18 mouse cellular contexts compared by ENCODE assay signal in genomic region chr1:37077266-37077665, GRCm38 (mm10). TPM values are rescaled to one million over a fixed set of nuclear protein-coding genes. Genes with fewer than 3 reads are reported as not detected.
A peak's percentile ranks its signal among the peaks of the same experiment; 100 is the strongest.
DNase-seq lines count a peak whose midpoint lies in the region; ATAC-seq and TF ChIP-seq lines count a peak whose summit lies in the region.
"Had no signal": no experiment of that assay in that cellular context is flagged by ENCODE, and none has a peak within 500 bp of the region (broad histone marks: within the 10 kb centered on the region; RNA-seq: fewer than 3 reads in every experiment).

No protein-coding gene starts in this region.

- no peaks in the 10 kb centered on the region for H3K36me3 ChIP-seq in stomach, embryonic 14.5 days (ENCODE audit: control insufficient read depth, insufficient read depth, low read length)
- H3K36me3 ChIP-seq in hindbrain, embryonic 12.5 days, result no peaks in the 10 kb centered on the region
- H3K36me3 ChIP-seq: hindbrain, embryonic 13.5 days; limb, embryonic 15.5 days had no signal

- peak overlapping the region; percentile 91 for H3K27ac ChIP-seq in gastrocnemius, adult 2 months
- peak overlapping the region; percentile 6; the same call in 1 of the 2 replicates for H3K27ac ChIP-seq in stomach, embryonic 14.5 days (ENCODE audit: low read length)
- H3K27ac ChIP-seq in hindbrain, embryonic 12.5 days, result no peak overlapping the region
- H3K27ac ChIP-seq: hindbrain, embryonic 13.5 days had no signal

- H3K9ac ChIP-seq in stomach, embryonic 14.5 days (replicated peaks; ENCODE audit: low read depth, low read length), result no peak overlapping the region
- no peak overlapping the region for H3K9ac ChIP-seq in hindbrain, embryonic 12.5 days
- H3K9ac ChIP-seq: hindbrain, embryonic 13.5 days; limb, embryonic 15.5 days had no signal

- no peaks in the 10 kb centered on the region for H3K27me3 ChIP-seq in stomach, embryonic 14.5 days (ENCODE audit: control insufficient read depth, insufficient read depth, low read length)
- H3K27me3 ChIP-seq in hindbrain, embryonic 12.5 days, result no peaks in the 10 kb centered on the region
- H3K27me3 ChIP-seq: hindbrain, embryonic 13.5 days; limb, embryonic 15.5 days had no signal

- TF ChIP-seq CTCF in gastrocnemius, adult 2 months (IDR thresholded peaks at IDR 0.05), result no peak

- no peaks in the 10 kb centered on the region for H3K4me1 ChIP-seq in stomach, embryonic 14.5 days (ENCODE audit: control insufficient read depth, insufficient read depth, low read length)
- no peaks in the 10 kb centered on the region for H3K4me1 ChIP-seq in hindbrain, embryonic 12.5 days

- peak overlapping the region; percentile 56 for H3K4me3 ChIP-seq in gastrocnemius, adult 2 months
- H3K4me3 ChIP-seq in stomach, embryonic 14.5 days (ENCODE audit: low read depth, low read length), result no peak overlapping the region
- no peak overlapping the region for H3K4me3 ChIP-seq in hindbrain, embryonic 12.5 days
- H3K4me3 ChIP-seq: hindbrain, embryonic 13.5 days; limb, embryonic 15.5 days had no signal

- no peaks in the 10 kb centered on the region for H3K9me3 ChIP-seq in stomach, embryonic 14.5 days (ENCODE audit: control insufficient read depth, low read depth, low read length)
- H3K9me3 ChIP-seq in hindbrain, embryonic 12.5 days (replicated peaks), result no peaks in the 10 kb centered on the region
- H3K9me3 ChIP-seq: hindbrain, embryonic 13.5 days; limb, embryonic 15.5 days had no signal

- DNase-seq in gastrocnemius, adult 2 months, result no peak
- DNase-seq in gastrocnemius, adult 8-10 months (ENCODE audit: low spot score in 2 of 2), result no peak
- DNase-seq in left cerebral cortex, postnatal 36 days (ENCODE audit: low spot score in 2 of 2), result peak; percentile 23 to 34
- no peak for DNase-seq in left cerebral cortex, postnatal 4 days
- peak; percentile 66 for DNase-seq in brain, adult 2 months (ENCODE audit: low read depth, low spot score)
- no peak for DNase-seq in liver
- DNase-seq: cerebellum, adult 9-10 months; embryo, embryonic 11 days; kidney, postnatal 14 days; lung, adult 2 months; thymus, adult 18-20 months had no signal

- intact Hi-C loops in gastrocnemius, adult 2 months (cut with DNase I), result loop anchor here (5.0 kb wide), 2 partner anchors 45 to 65 kb away; no protein-coding TSS in a partner anchor
- intact Hi-C loops in left cerebral cortex, postnatal 36 days (cut with DNase I), result no loop called here
- intact Hi-C loops in left cerebral cortex, postnatal 4 days (cut with DNase I), result no loop called here

- ATAC-seq in stomach, embryonic 14.5 days (ENCODE audit: insufficient number of reproducible peaks, insufficient read depth, low FRiP score, low read depth), result no peak
- ATAC-seq in hindbrain, embryonic 12.5 days (ENCODE audit: low FRiP score), result no peak
- ATAC-seq: CD4-positive, CD25-positive, alpha-beta regulatory T cell, adult 4 months; intestine, postnatal 0 days; midbrain, embryonic 16.5 days had no signal

- no peak overlapping the region for H3K4me2 ChIP-seq in stomach, embryonic 14.5 days (replicated peaks; ENCODE audit: low read depth, low read length)
- no peak overlapping the region for H3K4me2 ChIP-seq in hindbrain, embryonic 12.5 days (replicated peaks)
- H3K4me2 ChIP-seq: hindbrain, embryonic 13.5 days had no signal

- WGBS in stomach, embryonic 14.5 days, result 70% methylated on average over 9 of the region's 9 CpGs
- WGBS in hindbrain, embryonic 12.5 days, result 79% methylated on average over 9 of the region's 9 CpGs

RNA-seq across cellular contexts. Expression of gene Vwa3b, which starts 50.9 kb away (rescaled TPM):
- 10 to 100 TPM; 54.9 to 56.1 TPM for total RNA-seq in gastrocnemius, adult 2 months (2021)
- 10 to 100 TPM; 51.2 to 88.8 (median 83.3) TPM for total RNA-seq in gastrocnemius, adult 8-10 months (2022)
- 1 to 10 TPM; 2.4 to 3.9 TPM for total RNA-seq in left cerebral cortex, postnatal 36 days (2021)
- 1 to 10 TPM; 2.1 to 4.2 TPM for total RNA-seq in left cerebral cortex, postnatal 4 days (2021)
- polyA plus RNA-seq in stomach, embryonic 14.5 days (2014; fragmentation: Nextera tagmentation; extraction: Ambion mirVana), result 1.3 and 1.4 TPM in 2 replicates
- 0.96 and 2.7 TPM in 2 replicates for polyA plus RNA-seq in hindbrain, embryonic 12.5 days (2016; fragmentation: Nextera tagmentation; extraction: Ambion mirVana)

Comparison
In these comparisons a context has a peak if more than half of its experiments do, and no peak if none do; other contexts are left out.
1. DNase-seq: peak in left cerebral cortex, postnatal 36 days (2 of 2) and brain, adult 2 months (single experiment); none in gastrocnemius, adult 2 months (single experiment), gastrocnemius, adult 8-10 months (0 of 2), left cerebral cortex, postnatal 4 days (single experiment) and liver (single experiment).
2. RNA of gene Vwa3b, which starts 50.9 kb away (total RNA-seq): 51.2 to 88.8 TPM in gastrocnemius, adult 8-10 months and 54.9 to 56.1 TPM in gastrocnemius, adult 2 months; 2.1 to 4.2 TPM in left cerebral cortex, postnatal 4 days and 2.4 to 3.9 TPM in left cerebral cortex, postnatal 36 days; every median in the first group is over 10 times any median in the second.